Comparison of ENCODE assay signal across 26 mouse cellular contexts in the genomic region with DNA sequence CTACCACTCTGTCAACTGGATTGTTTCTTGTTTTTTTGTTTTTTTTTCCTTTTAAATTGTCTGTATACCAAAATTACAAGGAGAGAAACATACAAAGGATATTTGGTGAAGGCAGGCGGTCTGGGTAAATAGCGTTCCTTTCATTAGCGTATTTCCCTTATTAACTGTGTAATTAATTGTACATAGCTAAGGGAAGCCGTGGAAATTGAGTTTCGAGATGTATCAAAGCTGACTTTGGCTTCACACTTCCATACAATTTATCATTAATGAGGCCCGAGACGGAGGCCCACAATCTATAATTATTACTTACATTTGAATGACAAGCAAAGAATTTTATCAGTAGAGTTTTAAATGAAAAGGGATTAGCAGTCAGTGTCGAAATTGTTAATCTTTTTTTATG.
A peak's percentile ranks its signal among the peaks of the same experiment; 100 is the strongest.
DNase-seq lines count a peak whose midpoint lies in the region; ATAC-seq lines count a peak whose summit lies in the region.
"Had no signal": no experiment of that assay in that cellular context is flagged by ENCODE, and none has a peak within 500 bp of the region (broad histone marks: within the 10 kb centered on the region; RNA-seq: fewer than 3 reads in every experiment).

No protein-coding gene starts in this region.

- no peak for DNase-seq in hindbrain, embryonic 11.5 days (ENCODE audit: low spot score)
- no peak for DNase-seq in hindbrain, embryonic 10.5 days (ENCODE audit: low spot score)
- no peak for DNase-seq in cerebellum, postnatal 10 days
- DNase-seq in left cerebral cortex, postnatal 4 days: no peak
- no peak for DNase-seq in natural killer cell, adult 2 months (ENCODE audit: low spot score in 2 of 2)
- DNase-seq: adrenal gland, postnatal 10 days; cerebellum, adult 11 months; cerebellum, postnatal 14 days; embryo, embryonic 11 days; heart, postnatal 10 days; kidney, adult 18-20 months; kidney, postnatal 10 days; liver, embryonic 13.5 days; lung, embryonic 14.5 days; lung, postnatal 4 days; spleen, adult 18-20 months; thymus, postnatal 25 days had no signal

- peaks cover 30% of the 10 kb centered on the region for H3K4me1 ChIP-seq in hindbrain, embryonic 11.5 days (replicated peaks; ENCODE audit: control insufficient read depth, insufficient read depth, low read length)
- peaks cover 99% of the 10 kb centered on the region for H3K4me1 ChIP-seq in hindbrain, embryonic 10.5 days (replicated peaks)
- peaks cover 85% of the 10 kb centered on the region for H3K4me1 ChIP-seq in forebrain, embryonic 13.5 days
- peaks cover 56% of the 10 kb centered on the region for H3K4me1 ChIP-seq in hindbrain, embryonic 16.5 days (ENCODE audit: control insufficient read depth, insufficient read depth, low read depth, low read length)
- peaks cover 85% of the 10 kb centered on the region for H3K4me1 ChIP-seq in midbrain, embryonic 16.5 days (ENCODE audit: control insufficient read depth, insufficient read depth, low read length)

- no peak overlapping the region for H3K4me2 ChIP-seq in hindbrain, embryonic 11.5 days (replicated peaks; ENCODE audit: low read depth, low read length)
- no peak overlapping the region for H3K4me2 ChIP-seq in forebrain, embryonic 13.5 days
- no peak overlapping the region for H3K4me2 ChIP-seq in hindbrain, embryonic 16.5 days (ENCODE audit: low read length)
- no peak overlapping the region for H3K4me2 ChIP-seq in midbrain, embryonic 16.5 days (ENCODE audit: low read length)
- H3K4me2 ChIP-seq: embryonic facial prominence, embryonic 15.5 days; limb, embryonic 13.5 days; liver, embryonic 13.5 days; lung, embryonic 14.5 days; neural tube, embryonic 12.5 days had no signal

- no peak for ATAC-seq in hindbrain, embryonic 11.5 days (ENCODE audit: low FRiP score)
- no peak for ATAC-seq in forebrain, embryonic 13.5 days
- no peak for ATAC-seq in hindbrain, embryonic 16.5 days
- no peak for ATAC-seq in midbrain, embryonic 16.5 days
- ATAC-seq: CD4-positive, CD25-positive, alpha-beta regulatory T cell, adult 4 months; Patski had no signal

- 0 out of 2 replicates have a peak overlapping the region, but pooled peaks have one; percentile 13 for H3K27ac ChIP-seq in hindbrain, embryonic 11.5 days (ENCODE audit: low read depth, low read length)
- H3K27ac ChIP-seq in hindbrain, embryonic 10.5 days: no peak overlapping the region
- H3K27ac ChIP-seq in forebrain, embryonic 13.5 days: peak overlapping the region; percentile 87; the same call in 1 of the 2 replicates
- H3K27ac ChIP-seq in hindbrain, embryonic 16.5 days (ENCODE audit: low read depth, low read length): 0 out of 2 replicates have a peak overlapping the region, but pooled peaks have one; percentile 29
- peak overlapping the region; percentile 83 for H3K27ac ChIP-seq in midbrain, embryonic 16.5 days (ENCODE audit: low read length)
- H3K27ac ChIP-seq: embryonic facial prominence, embryonic 15.5 days; heart, embryonic 10.5 days; limb, embryonic 13.5 days; liver, embryonic 13.5 days; neural tube, embryonic 12.5 days had no signal

- H3K9ac ChIP-seq in hindbrain, embryonic 11.5 days (ENCODE audit: low read depth, low read length): no peak overlapping the region
- H3K9ac ChIP-seq in forebrain, embryonic 13.5 days: no peak overlapping the region
- H3K9ac ChIP-seq in hindbrain, embryonic 16.5 days (ENCODE audit: low read depth, low read length): no peak overlapping the region
- no peak overlapping the region for H3K9ac ChIP-seq in midbrain, embryonic 16.5 days (ENCODE audit: low read depth, low read length)
- H3K9ac ChIP-seq: embryonic facial prominence, embryonic 15.5 days; limb, embryonic 13.5 days; liver, embryonic 13.5 days; lung, embryonic 14.5 days; neural tube, embryonic 12.5 days had no signal

- H3K36me3 ChIP-seq in hindbrain, embryonic 11.5 days (ENCODE audit: control insufficient read depth, insufficient read depth, low read length): no peaks in the 10 kb centered on the region
- peaks cover 51% of the 10 kb centered on the region for H3K36me3 ChIP-seq in hindbrain, embryonic 10.5 days
- H3K36me3 ChIP-seq in forebrain, embryonic 13.5 days (ENCODE audit: poor library complexity, severe bottlenecking): peaks cover 10% of the 10 kb centered on the region; the same call in 1 of the 2 replicates
- no peaks in the 10 kb centered on the region for H3K36me3 ChIP-seq in hindbrain, embryonic 16.5 days (ENCODE audit: control insufficient read depth, insufficient read depth, low read length)
- peaks cover 2% of the 10 kb centered on the region; the same call in 1 of the 2 replicates for H3K36me3 ChIP-seq in midbrain, embryonic 16.5 days (ENCODE audit: control insufficient read depth, insufficient read depth, low read length)
- H3K36me3 ChIP-seq: embryonic facial prominence, embryonic 15.5 days; heart, embryonic 10.5 days; limb, embryonic 13.5 days; liver, embryonic 13.5 days; neural tube, embryonic 12.5 days had no signal

- H3K27me3 ChIP-seq in hindbrain, embryonic 11.5 days (ENCODE audit: control insufficient read depth, insufficient read depth, low read length): no peaks in the 10 kb centered on the region
- no peaks in the 10 kb centered on the region for H3K27me3 ChIP-seq in hindbrain, embryonic 10.5 days (ENCODE audit: insufficient read depth, poor library complexity, severe bottlenecking)
- H3K27me3 ChIP-seq in forebrain, embryonic 13.5 days: peaks cover 5% of the 10 kb centered on the region
- H3K27me3 ChIP-seq in hindbrain, embryonic 16.5 days (replicated peaks; ENCODE audit: control insufficient read depth, insufficient read depth, low read length): no peaks in the 10 kb centered on the region
- no peaks in the 10 kb centered on the region for H3K27me3 ChIP-seq in midbrain, embryonic 16.5 days (ENCODE audit: control insufficient read depth, insufficient read depth, low read depth, low read length)
- H3K27me3 ChIP-seq: embryonic facial prominence, embryonic 15.5 days; limb, embryonic 13.5 days; liver, embryonic 13.5 days; neural tube, embryonic 12.5 days had no signal

- H3K4me3 ChIP-seq in hindbrain, embryonic 11.5 days (ENCODE audit: low read depth, low read length): no peak overlapping the region
- H3K4me3 ChIP-seq in hindbrain, embryonic 10.5 days: no peak overlapping the region
- no peak overlapping the region for H3K4me3 ChIP-seq in forebrain, embryonic 13.5 days
- no peak overlapping the region for H3K4me3 ChIP-seq in hindbrain, embryonic 16.5 days (ENCODE audit: low read length)
- no peak overlapping the region for H3K4me3 ChIP-seq in midbrain, embryonic 16.5 days (ENCODE audit: low read depth, low read length)
- H3K4me3 ChIP-seq: embryonic facial prominence, embryonic 15.5 days; heart, embryonic 10.5 days; limb, embryonic 13.5 days; liver, embryonic 13.5 days; neural tube, embryonic 12.5 days had no signal

- intact Hi-C loops in left cerebral cortex, postnatal 4 days (cut with DNase I): no loop called here

- 62% methylated on average over 8 of the region's 8 CpGs for WGBS in hindbrain, embryonic 11.5 days
- WGBS in hindbrain, embryonic 10.5 days: 75% methylated on average over 8 of the region's 8 CpGs
- WGBS in forebrain, embryonic 13.5 days: 10% methylated on average over 8 of the region's 8 CpGs
- WGBS in hindbrain, embryonic 16.5 days: 33% methylated on average over 8 of the region's 8 CpGs
- 16% methylated on average over 8 of the region's 8 CpGs for WGBS in midbrain, embryonic 16.5 days

- no peaks in the 10 kb centered on the region for H3K9me3 ChIP-seq in hindbrain, embryonic 11.5 days (ENCODE audit: control insufficient read depth, low read length)
- H3K9me3 ChIP-seq in hindbrain, embryonic 10.5 days: no peaks in the 10 kb centered on the region
- H3K9me3 ChIP-seq in forebrain, embryonic 13.5 days (replicated peaks): no peaks in the 10 kb centered on the region
- H3K9me3 ChIP-seq in hindbrain, embryonic 16.5 days (ENCODE audit: control insufficient read depth, low read length): no peaks in the 10 kb centered on the region
- H3K9me3 ChIP-seq in midbrain, embryonic 16.5 days (replicated peaks; ENCODE audit: control insufficient read depth, low read length, poor library complexity, severe bottlenecking): no peaks in the 10 kb centered on the region
- H3K9me3 ChIP-seq: embryonic facial prominence, embryonic 15.5 days; heart, embryonic 10.5 days; limb, embryonic 13.5 days; liver, embryonic 13.5 days; neural tube, embryonic 12.5 days had no signal
